Mouse (Mus musculus) kidney, adult 2 months (tissue): Measurements from ENCODE around the gene Kansl1.

Experiments
- CTCF ChIP-seq: fragments of 200-500 bp; conservative IDR thresholded peaks from 2 replicates; pipeline ENCODE4 v1.5.1; 2011; ENCODE audit warnings: low read depth, mild to moderate bottlenecking, control low read depth, low read length, moderate library complexity, mixed read lengths; ENCODE audit not compliant: insufficient read depth, insufficient read length
- POLR2A ChIP-seq: fragments of 200-500 bp; IDR thresholded peaks from one replicate; pipeline ENCODE4 v1.6.1; 2011; ENCODE audit warnings: low read depth, low read length, control low read depth

- TF ChIP-seq CTCF: no peak
- TF ChIP-seq POLR2A: no peak
Observed at GRCm38 (mm10) chr11:104303088-104303960, 165.3 kb downstream of the Kansl1 start.
